Mouse (Mus musculus) erythroid progenitor cell, adult 5-6 weeks (primary cell): ENCODE data around the gene Olfr798. TPM values are rescaled to one million over a fixed set of nuclear protein-coding genes. Genes with fewer than 3 reads are reported as not detected.

Experiments
- ATAC-seq: replicated peaks from 2 replicates; pipeline ENCODE4 v1.8.0; 2016; ENCODE audit warnings: moderate number of reproducible peaks, mild to moderate bottlenecking, moderate TSS enrichment, inconsistent platforms; ENCODE audit not compliant: poor library complexity, low FRiP score, severe bottlenecking
- total RNA-seq, 2 experiments: library from RNA; stranded (forward) in 1 of 2; stranded (reverse) in 1 of 2; fragments of 150-400 nt in 1 of 2; fragments of 186-747, 209-891 nt in 1 of 2; gene quantifications; 2 replicates each; pipeline versions ENCODE4 v1.2.3 to v1.2.4; 2015 to 2017; ENCODE audit warnings: low replicate concordance in 2 of 2

Olfr798 gene
- not detected in 2 replicates for total RNA-seq (2015; ENCODE audit: low replicate concordance)
- total RNA-seq (2017; ENCODE audit: low replicate concordance), result not detected in 2 replicates

GRCm38 (mm10) chr10:129627834-129628233 lies at the start of gene Olfr798:
Gene Olfr798, minus strand, starts transcription at chr10:129627934.
- no peak for ATAC-seq

GRCm38 (mm10) chr10:129673765-129674164 lies 46.0 kb upstream of the Olfr798 start, which contains the start of gene Olfr801:
Gene Olfr801, minus strand, starts transcription at chr10:129673865.
- no peak for ATAC-seq

- no peak for ATAC-seq
Measured at GRCm38 (mm10) chr10:129657394-129657793, 29.7 kb upstream of the Olfr798 start, which contains the start of gene Olfr800. Gene Olfr800, plus strand, starts transcription at chr10:129657694.

- no peak for ATAC-seq
Measured at GRCm38 (mm10) chr10:129651763-129652162, 24.0 kb upstream of the Olfr798 start.

GRCm38 (mm10) chr10:129637184-129637583 lies 9.4 kb upstream of the Olfr798 start, which contains the start of gene Olfr799:
Gene Olfr799, plus strand, starts transcription at chr10:129637484.
- ATAC-seq, result no peak

- no peak for ATAC-seq
Measured at GRCm38 (mm10) chr10:129623251-129623650, 4.5 kb downstream of the Olfr798 start.

GRCm38 (mm10) chr10:129621724-129622123 lies 6.0 kb downstream of the Olfr798 start:
- no peak for ATAC-seq

- no peak for ATAC-seq
Measured at GRCm38 (mm10) chr10:129612470-129612869, 15.3 kb downstream of the Olfr798 start, which contains the start of gene Olfr796. Gene Olfr796, minus strand, starts transcription at chr10:129612570.

GRCm38 (mm10) chr10:129577066-129577465 lies 50.7 kb downstream of the Olfr798 start:
- ATAC-seq, result no peak

Other genes with a start within 250 kb of the Olfr798 start
- gene Olfr784, start 243.9 kb downstream of the Olfr798 start, total RNA-seq (2015; ENCODE audit: low replicate concordance), result 0.42 TPM in 1 of 2 replicates, not detected in the other
- not detected in 2 replicates for gene Olfr784, start 243.9 kb downstream of the Olfr798 start, total RNA-seq (2017; ENCODE audit: low replicate concordance)
- not detected in 2 replicates for gene Olfr785, start 222.5 kb downstream of the Olfr798 start, total RNA-seq (2015; ENCODE audit: low replicate concordance)
- not detected in 2 replicates for gene Olfr785, start 222.5 kb downstream of the Olfr798 start, total RNA-seq (2017; ENCODE audit: low replicate concordance)
- gene Olfr786, start 200.6 kb downstream of the Olfr798 start, total RNA-seq (2015; ENCODE audit: low replicate concordance), result not detected in 2 replicates
- not detected in 2 replicates for gene Olfr786, start 200.6 kb downstream of the Olfr798 start, total RNA-seq (2017; ENCODE audit: low replicate concordance)
- gene Olfr787, start 166.1 kb downstream of the Olfr798 start, total RNA-seq (2015; ENCODE audit: low replicate concordance), result not detected in 2 replicates
- gene Olfr787, start 166.1 kb downstream of the Olfr798 start, total RNA-seq (2017; ENCODE audit: low replicate concordance), result not detected in 2 replicates
- gene Olfr788, start 156.9 kb downstream of the Olfr798 start, total RNA-seq (2015; ENCODE audit: low replicate concordance), result not detected in 2 replicates
- gene Olfr788, start 156.9 kb downstream of the Olfr798 start, total RNA-seq (2017; ENCODE audit: low replicate concordance), result not detected in 2 replicates
- gene Olfr789, start 143.2 kb downstream of the Olfr798 start, total RNA-seq (2015; ENCODE audit: low replicate concordance), result not detected in 2 replicates
- not detected in 2 replicates for gene Olfr789, start 143.2 kb downstream of the Olfr798 start, total RNA-seq (2017; ENCODE audit: low replicate concordance)
- gene Olfr790, start 129.4 kb downstream of the Olfr798 start, total RNA-seq (2015; ENCODE audit: low replicate concordance), result not detected in 2 replicates
- not detected in 2 replicates for gene Olfr790, start 129.4 kb downstream of the Olfr798 start, total RNA-seq (2017; ENCODE audit: low replicate concordance)
- gene Olfr791, start 106.1 kb downstream of the Olfr798 start, total RNA-seq (2015; ENCODE audit: low replicate concordance), result not detected in 2 replicates
- gene Olfr791, start 106.1 kb downstream of the Olfr798 start, total RNA-seq (2017; ENCODE audit: low replicate concordance), result not detected in 2 replicates
- not detected in 2 replicates for gene Olfr792, start 88.8 kb downstream of the Olfr798 start, total RNA-seq (2015; ENCODE audit: low replicate concordance)
- not detected in 2 replicates for gene Olfr792, start 88.8 kb downstream of the Olfr798 start, total RNA-seq (2017; ENCODE audit: low replicate concordance)
- not detected in 2 replicates for gene Olfr794, start 60.3 kb downstream of the Olfr798 start, total RNA-seq (2015; ENCODE audit: low replicate concordance)
- not detected in 2 replicates for gene Olfr794, start 60.3 kb downstream of the Olfr798 start, total RNA-seq (2017; ENCODE audit: low replicate concordance)
- gene Olfr796, start 15.4 kb downstream of the Olfr798 start, total RNA-seq (2015; ENCODE audit: low replicate concordance), result not detected in 2 replicates
- gene Olfr796, start 15.4 kb downstream of the Olfr798 start, total RNA-seq (2017; ENCODE audit: low replicate concordance), result not detected in 2 replicates
- gene Olfr799, start 9.6 kb upstream of the Olfr798 start, total RNA-seq (2015; ENCODE audit: low replicate concordance), result not detected in 2 replicates
- gene Olfr799, start 9.6 kb upstream of the Olfr798 start, total RNA-seq (2017; ENCODE audit: low replicate concordance), result not detected in 2 replicates
- gene Olfr800, start 29.8 kb upstream of the Olfr798 start, total RNA-seq (2015; ENCODE audit: low replicate concordance), result not detected in 2 replicates
- not detected in 2 replicates for gene Olfr800, start 29.8 kb upstream of the Olfr798 start, total RNA-seq (2017; ENCODE audit: low replicate concordance)
- not detected in 2 replicates for gene Olfr801, start 45.9 kb upstream of the Olfr798 start, total RNA-seq (2015; ENCODE audit: low replicate concordance)
- gene Olfr801, start 45.9 kb upstream of the Olfr798 start, total RNA-seq (2017; ENCODE audit: low replicate concordance), result not detected in 2 replicates
- not detected in 2 replicates for gene Olfr802, start 60.2 kb upstream of the Olfr798 start, total RNA-seq (2015; ENCODE audit: low replicate concordance)
- gene Olfr802, start 60.2 kb upstream of the Olfr798 start, total RNA-seq (2017; ENCODE audit: low replicate concordance), result not detected in 2 replicates
- not detected in 2 replicates for gene Olfr803, start 66.4 kb upstream of the Olfr798 start, total RNA-seq (2015; ENCODE audit: low replicate concordance)
- gene Olfr803, start 66.4 kb upstream of the Olfr798 start, total RNA-seq (2017; ENCODE audit: low replicate concordance), result not detected in 2 replicates
- not detected in 2 replicates for gene Olfr804, start 75.3 kb upstream of the Olfr798 start, total RNA-seq (2015; ENCODE audit: low replicate concordance)
- gene Olfr804, start 75.3 kb upstream of the Olfr798 start, total RNA-seq (2017; ENCODE audit: low replicate concordance), result not detected in 2 replicates
- not detected in 2 replicates for gene Olfr805, start 101.4 kb upstream of the Olfr798 start, total RNA-seq (2015; ENCODE audit: low replicate concordance)
- gene Olfr805, start 101.4 kb upstream of the Olfr798 start, total RNA-seq (2017; ENCODE audit: low replicate concordance), result not detected in 2 replicates
- gene Olfr806, start 114.0 kb upstream of the Olfr798 start, total RNA-seq (2015; ENCODE audit: low replicate concordance), result not detected in 2 replicates
- not detected in 2 replicates for gene Olfr806, start 114.0 kb upstream of the Olfr798 start, total RNA-seq (2017; ENCODE audit: low replicate concordance)
- gene Olfr807, start 129.9 kb upstream of the Olfr798 start, total RNA-seq (2015; ENCODE audit: low replicate concordance), result not detected in 2 replicates
- not detected in 2 replicates for gene Olfr807, start 129.9 kb upstream of the Olfr798 start, total RNA-seq (2017; ENCODE audit: low replicate concordance)
- gene Olfr808, start 137.5 kb upstream of the Olfr798 start, total RNA-seq (2015; ENCODE audit: low replicate concordance), result not detected in 2 replicates
- not detected in 2 replicates for gene Olfr808, start 137.5 kb upstream of the Olfr798 start, total RNA-seq (2017; ENCODE audit: low replicate concordance)
- gene Olfr809, start 146.7 kb upstream of the Olfr798 start, total RNA-seq (2015; ENCODE audit: low replicate concordance), result not detected in 2 replicates
- gene Olfr809, start 146.7 kb upstream of the Olfr798 start, total RNA-seq (2017; ENCODE audit: low replicate concordance), result not detected in 2 replicates
- not detected in 2 replicates for gene Olfr810, start 167.0 kb upstream of the Olfr798 start, total RNA-seq (2015; ENCODE audit: low replicate concordance)
- gene Olfr810, start 167.0 kb upstream of the Olfr798 start, total RNA-seq (2017; ENCODE audit: low replicate concordance), result not detected in 2 replicates
- not detected in 2 replicates for gene Olfr811, start 176.5 kb upstream of the Olfr798 start, total RNA-seq (2015; ENCODE audit: low replicate concordance)
- gene Olfr811, start 176.5 kb upstream of the Olfr798 start, total RNA-seq (2017; ENCODE audit: low replicate concordance), result not detected in 2 replicates
- gene Olfr812, start 218.2 kb upstream of the Olfr798 start, total RNA-seq (2015; ENCODE audit: low replicate concordance), result not detected in 2 replicates
- not detected in 2 replicates for gene Olfr812, start 218.2 kb upstream of the Olfr798 start, total RNA-seq (2017; ENCODE audit: low replicate concordance)
- gene Olfr813, start 227.4 kb upstream of the Olfr798 start, total RNA-seq (2015; ENCODE audit: low replicate concordance), result not detected in 2 replicates
- gene Olfr813, start 227.4 kb upstream of the Olfr798 start, total RNA-seq (2017; ENCODE audit: low replicate concordance), result not detected in 2 replicates